10 mouse cellular contexts compared by ENCODE assay signal in the genomic region with DNA sequence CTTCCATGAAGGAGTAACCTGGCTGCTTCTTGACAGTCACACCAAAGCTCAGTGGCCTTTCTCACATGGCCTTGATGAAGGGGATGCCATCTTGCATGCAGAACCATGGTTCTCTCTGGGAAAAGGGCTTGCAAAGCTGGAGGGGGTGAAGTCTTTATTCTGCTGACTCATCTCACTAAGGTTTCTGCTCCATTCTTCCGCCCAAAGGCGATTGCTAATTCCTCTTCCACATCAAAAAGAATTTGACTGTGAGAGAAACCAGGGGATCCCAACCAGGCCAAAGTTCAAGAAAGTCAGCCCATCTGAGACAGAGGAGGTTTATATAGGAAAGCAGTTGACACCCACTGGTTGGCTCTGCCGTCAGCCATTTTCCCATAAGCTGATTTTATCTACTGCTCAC.
"Had no signal": no experiment of that assay in that cellular context is flagged by ENCODE, and none has a peak within 500 bp of the region (broad histone marks: within the 10 kb centered on the region; RNA-seq: fewer than 3 reads in every experiment).

No protein-coding gene starts in this region.

- H3K9ac ChIP-seq: limb, embryonic 13.5 days; liver, embryonic 14.5 days; neural tube, embryonic 12.5 days had no signal

- H3K27me3 ChIP-seq: limb, embryonic 13.5 days; neural tube, embryonic 12.5 days had no signal

- H3K27ac ChIP-seq: kidney, postnatal 0 days; limb, embryonic 13.5 days; liver, embryonic 14.5 days; neural tube, embryonic 12.5 days; stomach, postnatal 0 days had no signal

- DNase-seq: kidney, adult 9 months; left cerebral cortex, postnatal 4 days; lung, adult 18-20 months; lung, postnatal 36 days; thymus, postnatal 4 days had no signal

- H3K4me3 ChIP-seq: limb, embryonic 13.5 days; neural tube, embryonic 12.5 days had no signal

- H3K9me3 ChIP-seq: limb, embryonic 13.5 days; neural tube, embryonic 12.5 days had no signal

- H3K4me2 ChIP-seq: limb, embryonic 13.5 days; neural tube, embryonic 12.5 days had no signal

- H3K4me1 ChIP-seq: neural tube, embryonic 12.5 days had no signal

- H3K36me3 ChIP-seq: limb, embryonic 13.5 days; neural tube, embryonic 12.5 days had no signal
